Comparison of ENCODE assay signal across 8 mouse cellular contexts in genomic region chr13:23764324-23765171, GRCm38 (mm10). TPM values are rescaled to one million over a fixed set of nuclear protein-coding genes. Genes with fewer than 3 reads are reported as not detected.
DNase-seq lines count a peak whose midpoint lies in the region; ATAC-seq and TF ChIP-seq lines count a peak whose summit lies in the region.

No protein-coding gene starts in this region.

- WGBS in forebrain, embryonic 11.5 days, result 32% methylated on average over 12 of the region's 12 CpGs
- 20% methylated on average over 12 of the region's 12 CpGs for WGBS in liver, embryonic 12.5 days (ENCODE audit: insufficient replicate concordance)

- H3K27ac ChIP-seq in forebrain, embryonic 11.5 days (ENCODE audit: low read depth, low read length), result peak overlapping the region; percentile 94
- peak overlapping the region; percentile 99 for H3K27ac ChIP-seq in liver, embryonic 12.5 days

- no peak for TF ChIP-seq CTCF in C2C12 (IDR thresholded peaks at IDR 0.05; ENCODE audit: control insufficient read depth, insufficient read depth, insufficient read length)

- H3K9ac ChIP-seq in forebrain, embryonic 11.5 days (ENCODE audit: low read length), result peak overlapping the region; percentile 86
- peak overlapping the region; percentile 92 for H3K9ac ChIP-seq in liver, embryonic 12.5 days

- H3K9me3 ChIP-seq in forebrain, embryonic 11.5 days (ENCODE audit: control insufficient read depth, low read length), result no peaks in the 10 kb centered on the region
- H3K9me3 ChIP-seq in liver, embryonic 12.5 days (replicated peaks), result no peaks in the 10 kb centered on the region

- H3K27me3 ChIP-seq in C2C12 (ENCODE audit: control insufficient read depth, insufficient read depth, insufficient read length), result no peaks in the 10 kb centered on the region
- no peaks in the 10 kb centered on the region for H3K27me3 ChIP-seq in forebrain, embryonic 11.5 days (ENCODE audit: control insufficient read depth, insufficient read depth, low read length)
- H3K27me3 ChIP-seq in liver, embryonic 12.5 days (replicated peaks), result no peaks in the 10 kb centered on the region

- no peak for ATAC-seq in forebrain, embryonic 11.5 days (replicated peaks; ENCODE audit: low FRiP score)
- ATAC-seq in liver, embryonic 12.5 days, result peak; percentile 44
- ATAC-seq in granulocyte monocyte progenitor cell, adult 5-6 weeks (replicated peaks; ENCODE audit: poor library complexity, severe bottlenecking), result no peak

- peak; percentile 19 for DNase-seq in cerebellum, adult 9-10 months
- DNase-seq in cerebellum, adult 11-12 months, result no peak
- DNase-seq in forebrain, embryonic 11.5 days (ENCODE audit: low spot score), result no peak
- no peak for DNase-seq in layer of hippocampus, adult 9-11 months
- DNase-seq in MN1 (ENCODE audit: low spot score), result no peak

- H3ac ChIP-seq in C2C12 (ENCODE audit: control insufficient read depth, insufficient read length, low read depth), result no peak overlapping the region

- H3K79me3 ChIP-seq in C2C12 (ENCODE audit: low read depth), result no peaks in the 10 kb centered on the region

- H3K4me3 ChIP-seq in C2C12 (ENCODE audit: insufficient read depth, poor library complexity, severe bottlenecking), result peak overlapping the region; percentile 23
- peak overlapping the region; percentile 55 for H3K4me3 ChIP-seq in forebrain, embryonic 11.5 days (ENCODE audit: low read depth, low read length)
- H3K4me3 ChIP-seq in liver, embryonic 12.5 days, result peak overlapping the region; percentile 63

- peaks cover 4% of the 10 kb centered on the region; the same call in 1 of the 2 replicates for H3K4me1 ChIP-seq in forebrain, embryonic 11.5 days (replicated peaks; ENCODE audit: control insufficient read depth, insufficient read depth, low read length)
- H3K4me1 ChIP-seq in liver, embryonic 12.5 days, result peaks cover 62% of the 10 kb centered on the region

- no peaks in the 10 kb centered on the region for H3K36me3 ChIP-seq in C2C12 (ENCODE audit: control insufficient read depth, insufficient read depth)
- H3K36me3 ChIP-seq in forebrain, embryonic 11.5 days (ENCODE audit: control insufficient read depth, insufficient read depth, low read length), result no peaks in the 10 kb centered on the region
- no peaks in the 10 kb centered on the region for H3K36me3 ChIP-seq in liver, embryonic 12.5 days

- peak overlapping the region; percentile 74 for H3K4me2 ChIP-seq in forebrain, embryonic 11.5 days (ENCODE audit: low read depth, low read length, severe bottlenecking)
- peak overlapping the region; percentile 90 for H3K4me2 ChIP-seq in liver, embryonic 12.5 days

- no peaks in the 10 kb centered on the region for H3K79me2 ChIP-seq in C2C12 (ENCODE audit: control insufficient read depth, insufficient read depth)

TF ChIP-seq in C2C12, 6 proteins besides CTCF, POLR2A, EP300 and RAD21:
- TF ChIP-seq MYOG (IDR thresholded peaks at IDR 0.05; ENCODE audit: control insufficient read depth, extremely low read depth, insufficient read length), result no peak
- no peak for TF ChIP-seq USF1 (IDR thresholded peaks at IDR 0.05; ENCODE audit: low read depth)
- no peak for TF ChIP-seq MYOD1 (IDR thresholded peaks at IDR 0.05; ENCODE audit: control insufficient read depth, insufficient read length, low read depth)
- TF ChIP-seq MAX (IDR thresholded peaks at IDR 0.05), result no peak
- TF ChIP-seq FOSL1 (IDR thresholded peaks at IDR 0.05; ENCODE audit: insufficient read depth, low read length, poor library complexity, severe bottlenecking), result no peak
- TF ChIP-seq CEBPB (IDR thresholded peaks at IDR 0.05; ENCODE audit: low read depth), result no peak
TF ChIP-seq in C2C12: peak in this region for 0.

RNA-seq across cellular contexts. Expression of gene Hist1h1a, which starts 1.1 kb away (rescaled TPM):
- 1.5 TPM for polyA plus RNA-seq in C2C12 (2012; fragmentation: generic; extraction: Trizol)
- polyA plus RNA-seq in forebrain, embryonic 11.5 days (2014; fragmentation: Nextera tagmentation; extraction: Ambion mirVana), result 2.7 and 4.0 TPM in 2 replicates
- 4.9 and 5.8 TPM in 2 replicates for polyA plus RNA-seq in liver, embryonic 12.5 days (2016; fragmentation: Nextera tagmentation; extraction: Ambion mirVana)
- 143 and 207 TPM in 2 replicates for total RNA-seq in granulocyte monocyte progenitor cell, adult 5-6 weeks (2014; fragmentation: Nextera tagmentation)
- total RNA-seq in granulocyte monocyte progenitor cell, adult 5-6 weeks (2017), result 1,974 and 2,146 TPM in 2 replicates

RNA-seq across cellular contexts. Expression of gene Hist1h3a, which starts 2.4 kb away (rescaled TPM):
- polyA plus RNA-seq in C2C12 (2012; fragmentation: generic; extraction: Trizol), result 2.4 TPM
- 2.9 and 5.4 TPM in 2 replicates for polyA plus RNA-seq in forebrain, embryonic 11.5 days (2014; fragmentation: Nextera tagmentation; extraction: Ambion mirVana)
- polyA plus RNA-seq in liver, embryonic 12.5 days (2016; fragmentation: Nextera tagmentation; extraction: Ambion mirVana), result 5.5 and 6.8 TPM in 2 replicates
- total RNA-seq in granulocyte monocyte progenitor cell, adult 5-6 weeks (2014; fragmentation: Nextera tagmentation), result 33.7 and 64.5 TPM in 2 replicates
- 287 and 376 TPM in 2 replicates for total RNA-seq in granulocyte monocyte progenitor cell, adult 5-6 weeks (2017)

RNA-seq across cellular contexts. Expression of gene Hist1h4a, which starts 3.5 kb away (rescaled TPM):
- polyA plus RNA-seq in C2C12 (2012; fragmentation: generic; extraction: Trizol), result 6.8 TPM
- 0.95 TPM in 1 of 2 replicates, not detected in the other for polyA plus RNA-seq in forebrain, embryonic 11.5 days (2014; fragmentation: Nextera tagmentation; extraction: Ambion mirVana)
- polyA plus RNA-seq in liver, embryonic 12.5 days (2016; fragmentation: Nextera tagmentation; extraction: Ambion mirVana), result 0.44 and 0.93 TPM in 2 replicates
- total RNA-seq in granulocyte monocyte progenitor cell, adult 5-6 weeks (2014; fragmentation: Nextera tagmentation), result 9.3 and 71.7 TPM in 2 replicates
- 657 and 709 TPM in 2 replicates for total RNA-seq in granulocyte monocyte progenitor cell, adult 5-6 weeks (2017)

RNA-seq across cellular contexts. Expression of gene Trim38, which starts 5.2 kb away (rescaled TPM):
- 0.02 TPM for polyA plus RNA-seq in C2C12 (2012; fragmentation: generic; extraction: Trizol)
- 0.13 TPM in 1 of 2 replicates, not detected in the other for polyA plus RNA-seq in forebrain, embryonic 11.5 days (2014; fragmentation: Nextera tagmentation; extraction: Ambion mirVana)
- polyA plus RNA-seq in liver, embryonic 12.5 days (2016; fragmentation: Nextera tagmentation; extraction: Ambion mirVana), result not detected in 2 replicates
- total RNA-seq in granulocyte monocyte progenitor cell, adult 5-6 weeks (2014; fragmentation: Nextera tagmentation), result not detected in 2 replicates
- not detected in 2 replicates for total RNA-seq in granulocyte monocyte progenitor cell, adult 5-6 weeks (2017)

RNA-seq across cellular contexts. Expression of gene Hist1h4b, which starts 7.7 kb away (rescaled TPM):
- 16.8 TPM for polyA plus RNA-seq in C2C12 (2012; fragmentation: generic; extraction: Trizol)
- 4.7 and 5.9 TPM in 2 replicates for polyA plus RNA-seq in forebrain, embryonic 11.5 days (2014; fragmentation: Nextera tagmentation; extraction: Ambion mirVana)
- polyA plus RNA-seq in liver, embryonic 12.5 days (2016; fragmentation: Nextera tagmentation; extraction: Ambion mirVana), result 4.5 and 5.7 TPM in 2 replicates
- 70.4 and 87.8 TPM in 2 replicates for total RNA-seq in granulocyte monocyte progenitor cell, adult 5-6 weeks (2014; fragmentation: Nextera tagmentation)
- 487 and 745 TPM in 2 replicates for total RNA-seq in granulocyte monocyte progenitor cell, adult 5-6 weeks (2017)
